Mouse (Mus musculus) embryonic facial prominence, embryonic 11.5 days (tissue): ENCODE results near the gene Mapkapk3. TPM values are rescaled to one million over a fixed set of nuclear protein-coding genes. Genes with fewer than 3 reads are reported as not detected.

Source experiments
- ATAC-seq: fragments of 200-750 bp; cut with Nextera tagmentation; replicated peaks from 2 replicates; pipeline ENCODE4 v1.8.0; 2017; ENCODE audit warnings: low read depth; ENCODE audit not compliant: insufficient number of reproducible peaks, low FRiP score, low TSS enrichment
- DNase-seq: peaks from one replicate; pipeline ENCODE4 v3.0.0-alpha.2; 2015; ENCODE audit warnings: low spot score
- H3K27ac ChIP-seq: fragments of 300-500 bp; sonication (generic); replicated peaks from 2 replicates; pipeline ENCODE4 v1.5.1; 2014; ENCODE audit warnings: mild to moderate bottlenecking, low read depth, low read length, control low read depth
- H3K27me3 ChIP-seq: fragments of 300-500 bp; sonication (generic); 2 replicates; pipeline ENCODE4 v1.6.1; 2014; ENCODE audit warnings: mild to moderate bottlenecking, low read length, moderate library complexity, mixed read lengths; ENCODE audit not compliant: control insufficient read depth, insufficient read depth
- H3K36me3 ChIP-seq: fragments of 300-500 bp; sonication (generic); replicated peaks from 2 replicates; pipeline ENCODE4 v1.6.1; 2014; ENCODE audit warnings: low read depth, mild to moderate bottlenecking, low read length, moderate library complexity, mixed read lengths; ENCODE audit not compliant: control insufficient read depth, insufficient read depth
- H3K4me1 ChIP-seq: fragments of 300-500 bp; sonication (generic); 2 replicates; pipeline ENCODE4 v1.6.1; 2014; ENCODE audit warnings: low read length, mixed read lengths; ENCODE audit not compliant: control insufficient read depth, insufficient read depth
- H3K4me2 ChIP-seq: fragments of 300-500 bp; sonication (generic); 2 replicates; pipeline ENCODE4 v1.6.1; 2014; ENCODE audit warnings: low read depth, mild to moderate bottlenecking, control low read depth, low read length, moderate library complexity
- H3K4me3 ChIP-seq: fragments of 300-500 bp; sonication (generic); 2 replicates; pipeline ENCODE4 v1.5.1; 2014; ENCODE audit warnings: low read depth, low read length, control low read depth
- H3K9ac ChIP-seq: fragments of 300-500 bp; sonication (generic); replicated peaks from 2 replicates; pipeline ENCODE4 v1.6.1; 2014; ENCODE audit warnings: mild to moderate bottlenecking, control low read depth, low read length
- H3K9me3 ChIP-seq: fragments of 300-500 bp; sonication (generic); replicated peaks from 2 replicates; pipeline ENCODE4 v1.6.1; 2016; ENCODE audit warnings: mild to moderate bottlenecking, low read length, inconsistent platforms, mixed read lengths; ENCODE audit not compliant: control insufficient read depth
- WGBS: fragments of 180-500 bp; shearing (Covaris S2); extraction: QIAGEN DNeasy Blood & Tissue Kit; methylation state at CpG from one replicate; pipeline ENCODE4 v1.1.7; 2014; 5-methylcytosine and 5-hydroxymethylcytosine counted together
- polyA plus RNA-seq: library from polyadenylated mRNA; unstranded; fragments of >200 nt; fragmentation: Nextera tagmentation; extraction: Ambion mirVana; gene quantifications from 2 replicates; pipeline ENCODE4 v1.2.1, GENCODE M21; 2014

Mapkapk3 gene
- polyA plus RNA-seq, 1 experiment from 2014 or later = 3.7 TPM

DNA sequence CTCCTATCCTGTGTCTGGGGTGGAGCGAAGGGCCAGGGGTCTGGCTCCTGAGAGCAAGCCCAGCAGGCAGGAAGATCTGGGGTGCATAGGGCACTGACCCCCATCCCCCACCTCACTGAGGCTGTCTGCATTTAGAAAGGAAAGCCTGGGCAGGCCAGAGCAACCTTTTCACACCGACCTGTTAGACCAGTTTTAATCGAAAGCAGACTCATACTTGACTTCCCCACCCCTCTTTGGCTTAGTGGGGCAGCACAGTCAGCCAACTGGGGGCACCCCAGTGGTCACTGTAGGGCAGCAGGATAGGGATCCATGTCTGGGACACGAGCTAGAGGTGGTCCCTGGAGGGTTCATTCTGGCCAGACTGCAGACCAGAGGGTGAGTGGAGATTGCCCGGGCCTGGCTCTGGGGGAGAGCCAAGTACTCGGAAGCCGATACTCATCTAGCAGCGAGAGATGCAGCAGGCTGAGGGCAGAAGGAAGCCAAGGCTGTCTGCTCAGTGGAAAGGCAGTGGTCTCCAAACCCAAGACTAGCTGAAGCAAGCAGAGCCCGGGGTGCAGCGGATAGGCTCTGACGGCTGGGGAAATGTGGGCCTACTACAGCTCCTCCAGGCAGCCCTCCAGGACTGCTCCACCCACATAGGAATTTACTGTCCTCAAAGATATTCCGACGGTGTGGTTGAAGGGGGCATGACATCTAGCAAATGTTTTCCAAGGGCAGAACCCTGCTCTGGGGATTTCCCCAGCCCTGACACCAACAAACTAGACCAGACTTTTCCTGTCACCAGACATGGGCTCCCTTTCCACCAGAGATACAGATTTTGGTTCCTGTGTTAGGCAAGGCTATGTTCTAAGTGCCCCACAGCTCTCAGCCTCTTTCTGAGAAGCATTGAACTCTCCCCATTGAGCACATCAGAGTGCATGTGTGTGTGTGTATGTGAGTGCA lies 16.2 kb upstream of the Mapkapk3 start:
- no peak for ATAC-seq
- no peak for DNase-seq
- no peaks in the 10 kb centered on the region for H3K27me3 ChIP-seq
- H3K9me3 ChIP-seq = no peaks in the 10 kb centered on the region
- H3K4me3 ChIP-seq = no peak overlapping the region
- H3K9ac ChIP-seq = no peak overlapping the region
- no peaks in the 10 kb centered on the region for H3K4me1 ChIP-seq
- 59% methylated on average over 13 of the region's 13 CpGs for WGBS
- H3K27ac ChIP-seq = no peak overlapping the region
- no peaks in the 10 kb centered on the region for H3K36me3 ChIP-seq
- H3K4me2 ChIP-seq = no peak overlapping the region

DNA sequence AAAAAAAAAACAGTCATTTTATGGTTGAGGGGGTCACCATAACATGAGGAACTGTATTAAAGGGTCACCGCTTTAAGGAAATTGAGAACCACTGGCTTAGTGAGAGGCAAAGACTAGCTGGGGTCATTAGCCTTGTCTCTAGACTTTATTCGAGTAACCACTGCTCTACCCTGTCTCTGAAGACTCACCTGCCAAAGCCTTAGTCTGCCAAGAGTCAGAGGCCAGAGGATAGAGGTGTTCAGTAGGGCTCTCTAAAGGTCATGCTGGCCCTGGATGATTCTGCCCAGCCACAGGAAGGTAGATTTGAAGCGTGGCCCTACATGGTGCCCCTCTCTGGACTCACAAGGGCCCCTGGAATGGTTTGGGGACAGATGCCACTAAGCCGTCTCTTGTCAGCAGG lies 15.3 kb upstream of the Mapkapk3 start:
- no peaks in the 10 kb centered on the region for H3K36me3 ChIP-seq
- ATAC-seq (no peak), DNase-seq (no peak)
- H3K9ac ChIP-seq = no peak overlapping the region
- H3K9me3 ChIP-seq = no peaks in the 10 kb centered on the region
- H3K4me2 ChIP-seq = no peak overlapping the region
- no peak overlapping the region for H3K27ac ChIP-seq
- no peaks in the 10 kb centered on the region for H3K4me1 ChIP-seq
- H3K27me3 ChIP-seq = no peaks in the 10 kb centered on the region
- no peak overlapping the region for H3K4me3 ChIP-seq
- WGBS = 72% methylated on average over 4 of the region's 4 CpGs

- Histone ChIP-seq H3K9me3 (no peaks in the 10 kb centered on the region), H3K36me3 (no peaks in the 10 kb centered on the region), H3K4me3 (no peak overlapping the region), H3K4me1 (no peaks in the 10 kb centered on the region), H3K9ac (no peak overlapping the region), H3K27ac (no peak overlapping the region), H3K4me2 (no peak overlapping the region), H3K27me3 (no peaks in the 10 kb centered on the region)
- 86% methylated on average over 3 of the region's 3 CpGs for WGBS
- DNase-seq (no peak), ATAC-seq (no peak)
Observed at GRCm38 (mm10) chr9:107304383-107304782, 14.7 kb upstream of the Mapkapk3 start.

DNA sequence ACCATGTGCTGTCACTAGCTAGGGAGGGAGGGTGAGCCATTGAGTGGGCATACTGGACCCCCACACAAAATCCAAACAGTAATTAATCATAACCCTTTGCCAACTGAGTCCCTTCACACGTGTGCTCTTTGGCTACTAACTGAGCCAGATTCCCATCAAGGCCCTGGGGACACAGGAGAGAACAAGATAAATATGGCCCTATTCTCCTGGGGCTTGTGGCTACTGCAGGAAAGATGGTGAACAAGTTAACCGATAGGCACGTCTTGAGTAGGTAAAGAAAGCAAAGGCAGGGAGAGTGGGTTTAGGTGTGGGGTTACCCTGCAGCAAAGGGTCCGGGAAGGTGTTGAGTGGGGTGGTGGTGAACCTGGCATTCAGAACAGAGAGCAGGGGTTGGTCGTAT lies 14.2 kb upstream of the Mapkapk3 start:
- Histone ChIP-seq H3K9ac (no peak overlapping the region), H3K27me3 (no peaks in the 10 kb centered on the region), H3K36me3 (no peaks in the 10 kb centered on the region), H3K4me2 (no peak overlapping the region), H3K4me3 (no peak overlapping the region), H3K27ac (no peak overlapping the region), H3K9me3 (no peaks in the 10 kb centered on the region), H3K4me1 (no peaks in the 10 kb centered on the region)
- DNase-seq (no peak), ATAC-seq (no peak)
- 81% methylated on average over 5 of the region's 5 CpGs for WGBS

GRCm38 (mm10) chr9:107303121-107303820 lies 13.6 kb upstream of the Mapkapk3 start:
- H3K27ac ChIP-seq = no peak overlapping the region
- no peak for ATAC-seq

GRCm38 (mm10) chr9:107302592-107302991 lies 12.9 kb upstream of the Mapkapk3 start:
- DNase-seq (no peak), ATAC-seq (no peak)
- no peaks in the 10 kb centered on the region for H3K27me3 ChIP-seq
- H3K4me3 ChIP-seq = no peak overlapping the region
- whole genome bisulfite sequencing = 82% methylated on average over 7 of the region's 7 CpGs
- no peak overlapping the region for H3K9ac ChIP-seq
- no peak overlapping the region for H3K4me2 ChIP-seq
- H3K27ac ChIP-seq = no peak overlapping the region
- no peaks in the 10 kb centered on the region for H3K36me3 ChIP-seq
- H3K4me1 ChIP-seq = no peaks in the 10 kb centered on the region
- no peaks in the 10 kb centered on the region for H3K9me3 ChIP-seq

More at GRCm38 (mm10) chr9:107303121-107303820, 13.6 kb upstream of the Mapkapk3 start:
- Histone ChIP-seq H3K4me3 (no peak overlapping the region), H3K9me3 (no peaks in the 10 kb centered on the region), H3K9ac (no peak overlapping the region), H3K27me3 (no peaks in the 10 kb centered on the region), H3K36me3 (no peaks in the 10 kb centered on the region), H3K4me2 (no peak overlapping the region), H3K4me1 (no peaks in the 10 kb centered on the region)
- 82% methylated on average over 9 of the region's 9 CpGs for WGBS
- DNase-seq = no peak

DNA sequence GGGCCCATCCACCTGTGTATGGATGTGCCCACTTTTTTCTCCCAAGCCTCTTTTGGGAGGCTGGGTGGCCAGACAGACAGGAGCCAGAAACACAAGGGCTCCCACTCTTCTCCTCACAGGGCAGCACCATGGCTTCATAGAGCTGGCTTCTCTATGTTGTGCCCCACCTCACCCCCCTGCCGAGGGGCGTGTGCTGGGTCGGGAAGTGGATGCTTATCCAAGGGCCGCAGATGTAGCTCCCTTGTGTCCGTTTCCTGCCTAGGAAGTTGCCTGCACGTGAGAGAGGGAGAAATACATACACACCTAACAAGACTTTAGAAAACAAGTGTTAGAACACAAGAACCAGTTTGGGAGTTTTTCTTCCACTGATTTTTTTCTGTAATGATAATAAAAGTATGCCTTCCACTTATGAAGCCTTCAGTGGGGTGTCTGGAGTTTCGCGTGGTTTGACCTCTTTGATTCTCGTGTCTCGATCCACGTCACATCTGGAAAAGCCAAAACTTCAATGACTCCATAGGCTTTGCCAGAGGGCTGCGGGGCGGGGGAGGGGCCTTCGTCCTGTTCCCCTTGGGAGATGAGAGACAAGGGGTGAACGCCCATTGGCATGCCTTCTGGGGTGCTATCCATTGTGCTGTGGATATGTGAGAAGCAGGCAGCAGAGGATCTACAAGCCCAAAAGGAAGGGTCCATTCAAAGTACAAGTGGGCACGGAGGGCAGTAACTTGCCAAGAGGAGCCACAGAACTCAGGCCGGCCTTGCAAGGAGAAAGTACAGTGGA lies 12.1 kb upstream of the Mapkapk3 start:
- DNase-seq (no peak), ATAC-seq (no peak)
- 83% methylated on average over 17 of the region's 17 CpGs for WGBS
- no peaks in the 10 kb centered on the region for H3K36me3 ChIP-seq
- H3K4me3 ChIP-seq = no peak overlapping the region
- H3K4me1 ChIP-seq = no peaks in the 10 kb centered on the region
- no peak overlapping the region for H3K9ac ChIP-seq
- H3K27me3 ChIP-seq = no peaks in the 10 kb centered on the region
- no peak overlapping the region for H3K4me2 ChIP-seq
- H3K27ac ChIP-seq = no peak overlapping the region
- H3K9me3 ChIP-seq = no peaks in the 10 kb centered on the region
